Mouse (Mus musculus) adrenal gland, adult 10 weeks (tissue): ENCODE measurements around the gene Pdxp. TPM values are rescaled to one million over a fixed set of nuclear protein-coding genes. Genes with fewer than 3 reads are reported as not detected.

Experiments used
- polyA plus RNA-seq: library from polyadenylated mRNA; stranded (reverse); fragments of 350-450 nt; fragmentation: Illumina TruSeq; extraction: RNeasy Lipid Tissue Mini Kit (QIAGEN cat#74804); gene quantifications from one replicate; pipeline ENCODE4 v1.2.3, GENCODE M21; 2014; ENCODE audit warnings: low read depth, low replicate concordance

The Pdxp gene
- 0.76 TPM for polyA plus RNA-seq

GRCm38 (mm10) chr15:78913632-78914090 lies at the start of gene Pdxp:
Pdxp (plus strand) TSS chr15:78913919.

GRCm38 (mm10) chr15:78876991-78877809 lies 36.5 kb upstream of the Pdxp start, which contains the start of gene Gga1:
Gga1 (plus strand) TSS chr15:78877190.

GRCm38 (mm10) chr15:78899409-78899739 lies 14.3 kb upstream of the Pdxp start, which contains the start of gene Gm49510:
Gm49510 (plus strand) TSS chr15:78899667.

GRCm38 (mm10) chr15:78899740-78900584 lies 13.8 kb upstream of the Pdxp start, which contains the start of gene Sh3bp1:
Sh3bp1 (plus strand) TSS chr15:78899768.

GRCm38 (mm10) chr15:78926021-78926919 lies 12.6 kb downstream of the Pdxp start, which contains the start of gene Lgals1:
Lgals1 (plus strand) TSS chr15:78926725.

GRCm38 (mm10) chr15:78934784-78935320 lies 21.1 kb downstream of the Pdxp start, which contains the start of gene Nol12:
Nol12 (plus strand) TSS chr15:78934933.

GRCm38 (mm10) chr15:78947657-78948056 lies 33.9 kb downstream of the Pdxp start, which contains the start of gene Triobp:
Triobp (plus strand) TSS chr15:78947724.

Other genes with a start within 250 kb of the Pdxp start
- not detected for gene Elfn2, start 195.1 kb upstream of the Pdxp start, polyA plus RNA-seq
- gene Mfng, start 140.4 kb upstream of the Pdxp start, polyA plus RNA-seq = 0.64 TPM
- gene Card10, start 110.9 kb upstream of the Pdxp start, polyA plus RNA-seq = 0.12 TPM
- gene Cdc42ep1, start 71.3 kb upstream of the Pdxp start, polyA plus RNA-seq = 0.35 TPM
- gene Lgals2, start 58.4 kb upstream of the Pdxp start, polyA plus RNA-seq = not detected
- gene Gga1, start 36.7 kb upstream of the Pdxp start, polyA plus RNA-seq = 2.8 TPM
- gene Gm49510, start 14.3 kb upstream of the Pdxp start, polyA plus RNA-seq = not detected
- gene Sh3bp1, start 14.2 kb upstream of the Pdxp start, polyA plus RNA-seq = 1.7 TPM
- gene Lgals1, start 12.8 kb downstream of the Pdxp start, polyA plus RNA-seq = 6.5 TPM
- gene Nol12, start 21.0 kb downstream of the Pdxp start, polyA plus RNA-seq = 6.2 TPM
- 4.3 TPM for gene Triobp, start 33.8 kb downstream of the Pdxp start, polyA plus RNA-seq
- gene H1f0, start 114.5 kb downstream of the Pdxp start, polyA plus RNA-seq = 127 TPM
- gene Galr3, start 128.0 kb downstream of the Pdxp start, polyA plus RNA-seq = not detected
- gene Ankrd54, start 149.0 kb downstream of the Pdxp start, polyA plus RNA-seq = 1.3 TPM
- gene Eif3l, start 161.3 kb downstream of the Pdxp start, polyA plus RNA-seq = 85.8 TPM
- 34.1 TPM for gene Micall1, start 195.0 kb downstream of the Pdxp start, polyA plus RNA-seq
- gene Polr2f, start 227.1 kb downstream of the Pdxp start, polyA plus RNA-seq = not detected
- gene 1700088E04Rik, start 227.3 kb downstream of the Pdxp start, polyA plus RNA-seq = 1.5 TPM